Mouse (Mus musculus): ENCODE results near the gene Fam114a2. TPM values are rescaled to one million over a fixed set of nuclear protein-coding genes. Genes with fewer than 3 reads are reported as not detected.

Fam114a2 gene
- polyA plus RNA-seq (2015; fragmentation: Illumina TruSeq; extraction: RNeasy Lipid Tissue Mini Kit (QIAGEN cat#74804); ENCODE audit: low read depth, low replicate concordance) = 40.6 TPM

GRCm38 (mm10) chr11:57518091-57518750, at the start of gene Fam114a2, which contains the start of gene Mfap3:
TSS of gene Fam114a2 (minus strand) at chr11:57518617.
TSS of gene Mfap3 (plus strand) at chr11:57518664.

Other genes starting within 250 kb of the Fam114a2 start
- gene Mfap3, start within 50 bp of the Fam114a2 start, polyA plus RNA-seq (2015; fragmentation: Illumina TruSeq; extraction: RNeasy Lipid Tissue Mini Kit (QIAGEN cat#74804); ENCODE audit: low read depth, low replicate concordance) = 17.0 TPM
- gene Galnt10, start 126.8 kb upstream of the Fam114a2 start, polyA plus RNA-seq (2015; fragmentation: Illumina TruSeq; extraction: RNeasy Lipid Tissue Mini Kit (QIAGEN cat#74804); ENCODE audit: low read depth, low replicate concordance) = 7.6 TPM

Data from brain, adult 10 weeks (tissue).